Mouse (Mus musculus): Measurements from ENCODE around the gene Cadps2. TPM values are rescaled to one million over a fixed set of nuclear protein-coding genes. Genes with fewer than 3 reads are reported as not detected.

Cadps2 gene
- polyA plus RNA-seq, 1 experiment = 102 TPM

DNA sequence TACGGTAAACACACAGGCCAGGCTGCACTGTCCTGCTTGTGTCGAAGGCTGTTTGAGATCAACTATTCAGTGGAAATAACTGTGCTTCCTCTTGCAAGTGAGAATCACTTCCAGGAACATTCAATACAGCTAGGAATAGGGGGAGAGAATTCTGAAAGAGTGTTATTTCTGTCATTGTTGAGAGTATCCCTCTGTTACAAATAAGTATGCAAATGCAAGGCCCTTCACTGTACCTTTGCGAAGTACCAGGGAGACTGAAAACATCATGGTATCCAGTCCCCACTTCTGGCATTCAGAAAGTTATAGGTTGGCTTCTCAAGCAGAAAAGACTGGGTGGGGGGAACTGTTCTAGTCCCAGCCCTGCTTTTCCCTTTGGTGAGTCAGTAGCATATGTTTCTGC lies 581.2 kb downstream of the Cadps2 start:
- TF ChIP-seq POLR2A (IDR thresholded peaks at IDR 0.05; ENCODE audit: borderline replicate concordance, insufficient read depth, low read length) (no peak), CTCF (IDR thresholded peaks at IDR 0.05; ENCODE audit: borderline replicate concordance, insufficient read depth, low read depth, low read length) (no peak)
- Histone ChIP-seq H3K4me1 (ENCODE audit: control insufficient read depth, insufficient read depth, low read length) (no peaks in the 10 kb centered on the region), H3K27ac (ENCODE audit: insufficient read depth, low read length) (no peak overlapping the region), H3K27me3 (ENCODE audit: control insufficient read depth, insufficient read depth, low read length) (peaks cover 10% of the 10 kb centered on the region), H3K4me3 (replicated peaks; ENCODE audit: insufficient read depth, low read depth, low read length) (no peak overlapping the region)
- no peak for DNase-seq
- 36% methylated on average over 3 of the region's 3 CpGs for WGBS

DNA sequence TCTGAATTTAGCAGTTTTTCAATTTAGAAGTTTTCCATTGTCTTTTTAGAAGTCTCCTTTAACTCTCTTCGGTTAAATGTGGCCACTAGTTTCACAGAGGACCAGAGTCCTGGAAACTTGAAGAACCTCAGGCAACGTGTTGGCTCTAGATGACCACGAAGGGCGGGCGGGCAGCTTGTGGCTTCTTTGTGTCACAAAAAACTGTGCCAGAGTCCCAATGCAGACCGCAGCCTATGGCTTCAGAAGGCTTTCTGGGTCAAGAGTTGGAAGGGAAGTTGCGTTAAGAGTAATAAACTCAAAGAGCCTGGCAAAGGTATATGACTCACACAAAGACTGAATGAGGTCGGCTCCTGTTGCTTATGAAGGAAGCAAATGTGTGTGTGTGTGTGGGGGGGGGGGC lies 584.1 kb downstream of the Cadps2 start:
- TF ChIP-seq CTCF (IDR thresholded peaks at IDR 0.05; ENCODE audit: borderline replicate concordance, insufficient read depth, low read depth, low read length) (no peak), POLR2A (IDR thresholded peaks at IDR 0.05; ENCODE audit: borderline replicate concordance, insufficient read depth, low read length) (no peak)
- H3K27ac ChIP-seq (ENCODE audit: insufficient read depth, low read length) = no peak overlapping the region
- H3K27me3 ChIP-seq (ENCODE audit: control insufficient read depth, insufficient read depth, low read length) = peaks cover 18% of the 10 kb centered on the region
- no peak for DNase-seq
- 6% methylated on average over 8 of the region's 8 CpGs for WGBS
- H3K4me3 ChIP-seq (replicated peaks; ENCODE audit: insufficient read depth, low read depth, low read length) = no peak overlapping the region
- no peaks in the 10 kb centered on the region for H3K4me1 ChIP-seq (ENCODE audit: control insufficient read depth, insufficient read depth, low read length)

DNA sequence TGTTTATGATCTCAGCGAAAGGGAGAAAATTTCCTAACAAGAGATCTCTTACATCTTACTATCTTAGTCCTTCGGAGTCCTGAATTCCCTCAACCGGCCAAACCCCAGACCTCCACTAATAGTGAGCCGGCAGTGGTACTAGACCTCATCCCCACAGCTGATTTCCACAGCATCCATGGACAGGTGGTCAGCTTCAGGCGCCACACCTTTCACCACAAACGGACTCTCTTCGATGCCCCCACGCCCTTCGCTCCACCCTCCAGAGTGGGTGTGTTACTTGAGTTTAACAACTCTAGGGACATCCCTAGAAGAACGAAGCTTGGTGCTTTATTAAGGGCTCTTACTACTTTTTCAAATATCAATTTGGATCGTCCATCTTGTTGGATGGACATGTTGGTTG lies 584.6 kb downstream of the Cadps2 start:
- Histone ChIP-seq H3K27me3 (ENCODE audit: control insufficient read depth, insufficient read depth, low read length) (peaks cover 20% of the 10 kb centered on the region), H3K4me3 (replicated peaks; ENCODE audit: insufficient read depth, low read depth, low read length) (no peak overlapping the region), H3K27ac (ENCODE audit: insufficient read depth, low read length) (no peak overlapping the region), H3K4me1 (ENCODE audit: control insufficient read depth, insufficient read depth, low read length) (no peaks in the 10 kb centered on the region)
- DNase-seq = no peak
- no peak for TF ChIP-seq CTCF (IDR thresholded peaks at IDR 0.05; ENCODE audit: borderline replicate concordance, insufficient read depth, low read depth, low read length)
- no peak for TF ChIP-seq POLR2A (IDR thresholded peaks at IDR 0.05; ENCODE audit: borderline replicate concordance, insufficient read depth, low read length)
- whole genome bisulfite sequencing = 7% methylated on average over 11 of the region's 11 CpGs

- WGBS = 2% methylated on average over 43 of the region's 43 CpGs
- TF ChIP-seq CTCF (IDR thresholded peaks at IDR 0.05; ENCODE audit: borderline replicate concordance, insufficient read depth, low read depth, low read length) = no peak
- TF ChIP-seq POLR2A (IDR thresholded peaks at IDR 0.05; ENCODE audit: borderline replicate concordance, insufficient read depth, low read length) = no peak
- peak in 1 of 2 experiments; percentile 33 for DNase-seq
- Histone ChIP-seq H3K27ac (ENCODE audit: insufficient read depth, low read length) (no peak overlapping the region), H3K4me3 (replicated peaks; ENCODE audit: insufficient read depth, low read depth, low read length) (no peak overlapping the region), H3K27me3 (ENCODE audit: control insufficient read depth, insufficient read depth, low read length) (peaks cover 21% of the 10 kb centered on the region), H3K4me1 (ENCODE audit: control insufficient read depth, insufficient read depth, low read length) (no peaks in the 10 kb centered on the region)
These were observed 585.6 kb downstream of the Cadps2 start for GRCm38 (mm10) chr6:23253353-23254311.

DNA sequence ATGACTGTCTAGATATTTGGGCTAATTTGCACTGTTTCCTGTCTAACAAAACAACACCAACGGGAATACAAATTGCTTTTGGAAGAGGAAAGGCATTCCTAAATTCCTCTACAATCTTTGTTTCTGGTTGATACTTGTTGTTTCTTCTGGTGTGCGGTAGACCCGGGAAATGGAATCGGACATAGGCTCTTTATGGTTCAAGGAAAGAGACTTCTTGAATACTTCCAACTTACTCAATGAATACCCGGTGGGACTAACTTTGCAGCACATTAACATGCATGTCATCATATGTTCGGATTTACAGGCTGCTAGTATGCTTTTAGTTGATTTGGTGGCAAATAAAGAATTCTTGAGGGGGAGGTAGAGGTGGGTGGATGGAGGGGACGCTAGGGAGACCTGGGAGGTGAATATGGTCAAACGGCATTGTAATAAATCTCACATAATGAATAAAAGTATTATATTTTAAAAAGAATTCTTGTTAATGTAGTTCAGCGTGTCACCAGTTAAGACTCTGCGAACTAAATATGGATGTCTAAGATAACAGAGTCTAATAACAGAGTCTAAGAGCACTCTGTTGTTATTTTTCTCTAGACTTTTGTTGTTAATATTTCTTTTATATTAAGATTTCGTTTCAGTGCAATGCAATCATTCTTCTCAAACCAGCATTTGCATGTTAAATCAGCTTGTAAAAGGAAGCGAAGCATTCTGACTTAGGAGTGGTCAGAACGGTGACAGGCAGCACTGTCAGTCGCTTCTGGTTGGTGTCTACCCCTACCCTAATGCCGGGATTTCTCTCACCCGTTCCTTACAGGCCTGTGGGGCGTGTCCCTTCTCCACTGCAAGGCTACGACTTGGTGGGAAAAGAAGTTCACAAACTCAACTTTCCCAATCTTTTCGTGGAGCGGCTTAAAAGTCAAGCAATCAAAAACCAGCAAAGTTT lies 586.8 kb downstream of the Cadps2 start:
- Histone ChIP-seq H3K4me1 (ENCODE audit: control insufficient read depth, insufficient read depth, low read length) (no peaks in the 10 kb centered on the region), H3K27ac (ENCODE audit: insufficient read depth, low read length) (no peak overlapping the region), H3K4me3 (replicated peaks; ENCODE audit: insufficient read depth, low read depth, low read length) (no peak overlapping the region), H3K27me3 (ENCODE audit: control insufficient read depth, insufficient read depth, low read length) (peaks cover 23% of the 10 kb centered on the region)
- WGBS = 4% methylated on average over 20 of the region's 20 CpGs
- TF ChIP-seq CTCF (IDR thresholded peaks at IDR 0.05; ENCODE audit: borderline replicate concordance, insufficient read depth, low read depth, low read length) = no peak
- no peak for TF ChIP-seq POLR2A (IDR thresholded peaks at IDR 0.05; ENCODE audit: borderline replicate concordance, insufficient read depth, low read length)
- DNase-seq = peak in 1 of 2 experiments; percentile 43

GRCm38 (mm10) chr6:23251431-23251830 lies 587.8 kb downstream of the Cadps2 start:
- Histone ChIP-seq H3K27ac (ENCODE audit: insufficient read depth, low read length) (no peak overlapping the region), H3K27me3 (ENCODE audit: control insufficient read depth, insufficient read depth, low read length) (peaks cover 24% of the 10 kb centered on the region), H3K4me1 (ENCODE audit: control insufficient read depth, insufficient read depth, low read length) (no peaks in the 10 kb centered on the region), H3K4me3 (replicated peaks; ENCODE audit: insufficient read depth, low read depth, low read length) (no peak overlapping the region)
- no peak for DNase-seq
- WGBS = 8% methylated on average over 3 of the region's 3 CpGs
- TF ChIP-seq POLR2A (IDR thresholded peaks at IDR 0.05; ENCODE audit: borderline replicate concordance, insufficient read depth, low read length) = no peak
- no peak for TF ChIP-seq CTCF (IDR thresholded peaks at IDR 0.05; ENCODE audit: borderline replicate concordance, insufficient read depth, low read depth, low read length)

DNA sequence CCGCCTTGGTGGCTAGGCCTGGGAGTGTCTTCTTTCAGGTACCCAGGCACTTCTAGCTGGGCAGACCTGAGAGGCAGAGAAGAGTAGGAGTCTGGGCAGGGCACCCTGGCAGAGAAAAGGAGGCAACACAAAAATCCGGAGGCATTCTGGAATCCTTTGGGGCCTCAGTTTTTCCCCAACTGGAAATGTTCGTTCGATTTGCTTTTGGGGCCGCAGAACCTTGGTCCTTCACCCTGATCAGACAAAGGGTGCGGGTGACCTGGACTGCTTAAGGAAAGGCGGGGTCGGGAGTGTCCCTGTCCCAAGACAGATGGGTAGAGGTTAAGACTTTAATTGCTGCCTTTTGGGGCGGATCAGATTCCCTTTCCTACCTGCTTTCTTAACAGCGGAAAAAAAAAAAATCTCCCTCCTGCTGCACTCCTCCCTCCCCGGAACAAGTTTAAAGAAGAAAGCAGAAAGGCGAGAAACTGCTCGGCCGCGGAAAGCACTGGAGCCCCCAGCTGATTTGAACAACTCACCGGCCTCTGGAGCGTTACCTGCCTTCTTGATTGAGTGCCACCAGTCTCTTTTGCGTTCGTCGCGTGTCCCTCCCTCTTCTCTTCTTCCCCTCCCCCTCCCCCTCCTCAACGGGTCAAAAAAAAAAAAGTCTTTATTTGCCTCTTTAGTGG lies 588.8 kb downstream of the Cadps2 start:
- TF ChIP-seq CTCF (IDR thresholded peaks at IDR 0.05; ENCODE audit: borderline replicate concordance, insufficient read depth, low read depth, low read length) (no peak), POLR2A (IDR thresholded peaks at IDR 0.05; ENCODE audit: borderline replicate concordance, insufficient read depth, low read length) (no peak)

More for the DNA sequence above, 588.8 kb downstream of the Cadps2 start:
- Histone ChIP-seq H3K4me1 (ENCODE audit: control insufficient read depth, insufficient read depth, low read length) (no peaks in the 10 kb centered on the region), H3K4me3 (replicated peaks; ENCODE audit: insufficient read depth, low read depth, low read length) (no peak overlapping the region), H3K27me3 (ENCODE audit: control insufficient read depth, insufficient read depth, low read length) (peaks cover 28% of the 10 kb centered on the region), H3K27ac (ENCODE audit: insufficient read depth, low read length) (no peak overlapping the region)
- WGBS = 4% methylated on average over 22 of the region's 22 CpGs
- no peak for DNase-seq

All from cerebellum, adult 2 months (tissue).